Mouse (Mus musculus): ENCODE data around the gene Fam181a.

DNA sequence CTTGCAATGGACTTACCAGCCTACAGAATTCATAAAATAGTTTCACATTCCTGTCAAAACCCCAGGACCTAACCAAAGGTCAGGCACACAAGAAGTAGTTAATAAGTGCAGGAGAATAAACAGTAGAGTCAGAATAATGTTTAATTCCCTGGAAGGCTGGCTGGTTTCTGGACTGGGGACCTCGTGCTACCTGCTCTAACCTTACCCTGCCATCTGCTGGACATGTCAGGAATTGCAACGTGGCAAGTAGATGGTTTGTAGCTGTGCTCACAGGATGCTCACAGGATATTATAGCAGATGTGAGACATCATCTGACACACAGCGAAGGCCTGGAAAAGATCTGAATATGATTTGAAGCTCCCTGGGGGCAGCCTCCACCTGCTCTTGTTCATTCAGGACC lies 37.7 kb downstream of the Fam181a start:
- TF ChIP-seq CTCF (IDR thresholded peaks at IDR 0.05; ENCODE audit: control insufficient read depth, insufficient read depth, low read length) (peak; percentile 95), POLR2A (IDR thresholded peaks at IDR 0.05; ENCODE audit: borderline replicate concordance, control insufficient read depth, low read depth, low read length) (no peak)
